Comparison of ENCODE assay signal across 18 mouse cellular contexts in the genomic region with DNA sequence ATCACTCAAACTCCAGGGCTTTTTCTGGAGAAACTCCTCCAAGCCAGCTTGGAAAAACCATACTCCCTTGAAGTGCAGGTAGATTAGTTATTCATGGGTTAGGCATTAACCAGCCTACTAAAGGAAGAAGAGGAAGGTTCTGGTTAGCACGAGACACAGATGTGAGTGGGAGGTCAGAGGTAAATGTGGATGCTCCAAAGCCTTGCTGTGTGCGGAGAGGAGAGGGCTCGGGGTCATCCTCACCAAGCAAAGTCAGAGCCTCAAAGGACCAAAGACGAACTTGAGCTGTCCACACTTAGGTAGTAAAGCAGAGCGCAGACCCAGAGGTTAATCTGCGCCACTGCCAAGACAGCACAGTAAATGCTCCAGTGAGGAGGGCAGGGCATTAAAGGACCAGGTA.
DNase-seq lines count a peak whose midpoint lies in the region; ATAC-seq and TF ChIP-seq lines count a peak whose summit lies in the region.
"Had no signal": no experiment of that assay in that cellular context is flagged by ENCODE, and none has a peak within 500 bp of the region (broad histone marks: within the 10 kb centered on the region; RNA-seq: fewer than 3 reads in every experiment).

No protein-coding gene starts in this region.

- DNase-seq in heart, postnatal 0 days (ENCODE audit: low spot score): no peak
- no peak for DNase-seq in heart, adult 9 months (ENCODE audit: low spot score in 2 of 2)
- peak; percentile 64 for DNase-seq in kidney, adult 11 months
- peak; percentile 82 for DNase-seq in kidney, adult 9 months
- peak; percentile 47 to 73 for DNase-seq in kidney, postnatal 36 days
- DNase-seq in left cerebral cortex, adult 8-10 months (ENCODE audit: low spot score in 2 of 2): no peak
- DNase-seq in adrenal gland, postnatal 10 days: no peak
- DNase-seq: adrenal gland, postnatal 36 days; cerebellum, adult 2 months; heart, postnatal 14 days; left cerebral cortex, postnatal 4 days; lung, adult 2 months; lung, postnatal 4 days; thymus, adult 18-20 months had no signal

- no peaks in the 10 kb centered on the region for H3K27me3 ChIP-seq in heart, postnatal 0 days (ENCODE audit: control insufficient read depth, insufficient read depth, low read length)
- H3K27me3 ChIP-seq: forebrain, embryonic 12.5 days; midbrain, embryonic 12.5 days had no signal

- H3K9me3 ChIP-seq in heart, postnatal 0 days (replicated peaks; ENCODE audit: control insufficient read depth, low read length): no peaks in the 10 kb centered on the region
- H3K9me3 ChIP-seq: forebrain, embryonic 12.5 days; midbrain, embryonic 12.5 days had no signal

- no peak overlapping the region for H3K9ac ChIP-seq in heart, postnatal 0 days (replicated peaks; ENCODE audit: low read depth, low read length)
- H3K9ac ChIP-seq: forebrain, embryonic 12.5 days; midbrain, embryonic 12.5 days had no signal

- no peak overlapping the region for H3K4me3 ChIP-seq in heart, postnatal 0 days (ENCODE audit: low read depth, low read length)
- H3K4me3 ChIP-seq: forebrain, embryonic 12.5 days; midbrain, embryonic 12.5 days had no signal

- ATAC-seq in heart, postnatal 0 days (ENCODE audit: insufficient read depth, low read depth): no peak
- ATAC-seq: intestine, postnatal 0 days had no signal

- no peak for TF ChIP-seq EP300 in heart, postnatal 0 days (IDR thresholded peaks at IDR 0.05; ENCODE audit: low read depth)

- H3K4me2 ChIP-seq in heart, postnatal 0 days (ENCODE audit: low read depth, low read length): no peak overlapping the region
- H3K4me2 ChIP-seq: forebrain, embryonic 12.5 days; liver, embryonic 11.5 days; midbrain, embryonic 12.5 days had no signal

- no peaks in the 10 kb centered on the region for H3K36me3 ChIP-seq in heart, postnatal 0 days (replicated peaks; ENCODE audit: control insufficient read depth, insufficient read depth, low read length)
- H3K36me3 ChIP-seq: forebrain, embryonic 12.5 days; midbrain, embryonic 12.5 days had no signal

- no peak for TF ChIP-seq CTCF in heart, postnatal 0 days (IDR thresholded peaks at IDR 0.05; ENCODE audit: low read depth)

- peaks cover 11% of the 10 kb centered on the region; the same call in 1 of the 2 replicates for H3K4me1 ChIP-seq in heart, postnatal 0 days (ENCODE audit: control insufficient read depth, insufficient read depth)

- 82% methylated on average over 6 of the region's 6 CpGs for WGBS in heart, postnatal 0 days

- H3K27ac ChIP-seq in heart, postnatal 0 days (ENCODE audit: low read depth): 0 out of 2 replicates have a peak overlapping the region, but pooled peaks have one; percentile 27
- H3K27ac ChIP-seq: forebrain, embryonic 12.5 days; midbrain, embryonic 12.5 days had no signal

Comparison
In these comparisons a context has a peak if more than half of its experiments do, and no peak if none do; other contexts are left out.
1. DNase-seq: peak in kidney, adult 11 months (single experiment), kidney, adult 9 months (single experiment) and kidney, postnatal 36 days (2 of 2); none in heart, postnatal 0 days (single experiment), heart, adult 9 months (0 of 2), left cerebral cortex, adult 8-10 months (0 of 2) and adrenal gland, postnatal 10 days (single experiment).